Mouse (Mus musculus): ENCODE measurements at regions not wholly inside any gene's neighbourhood (a gene's known extent, or its start where the extent isn't known, plus 50 kb on each side); places are given as distances from the start of the nearest gene placed in this dataset.

DNA sequence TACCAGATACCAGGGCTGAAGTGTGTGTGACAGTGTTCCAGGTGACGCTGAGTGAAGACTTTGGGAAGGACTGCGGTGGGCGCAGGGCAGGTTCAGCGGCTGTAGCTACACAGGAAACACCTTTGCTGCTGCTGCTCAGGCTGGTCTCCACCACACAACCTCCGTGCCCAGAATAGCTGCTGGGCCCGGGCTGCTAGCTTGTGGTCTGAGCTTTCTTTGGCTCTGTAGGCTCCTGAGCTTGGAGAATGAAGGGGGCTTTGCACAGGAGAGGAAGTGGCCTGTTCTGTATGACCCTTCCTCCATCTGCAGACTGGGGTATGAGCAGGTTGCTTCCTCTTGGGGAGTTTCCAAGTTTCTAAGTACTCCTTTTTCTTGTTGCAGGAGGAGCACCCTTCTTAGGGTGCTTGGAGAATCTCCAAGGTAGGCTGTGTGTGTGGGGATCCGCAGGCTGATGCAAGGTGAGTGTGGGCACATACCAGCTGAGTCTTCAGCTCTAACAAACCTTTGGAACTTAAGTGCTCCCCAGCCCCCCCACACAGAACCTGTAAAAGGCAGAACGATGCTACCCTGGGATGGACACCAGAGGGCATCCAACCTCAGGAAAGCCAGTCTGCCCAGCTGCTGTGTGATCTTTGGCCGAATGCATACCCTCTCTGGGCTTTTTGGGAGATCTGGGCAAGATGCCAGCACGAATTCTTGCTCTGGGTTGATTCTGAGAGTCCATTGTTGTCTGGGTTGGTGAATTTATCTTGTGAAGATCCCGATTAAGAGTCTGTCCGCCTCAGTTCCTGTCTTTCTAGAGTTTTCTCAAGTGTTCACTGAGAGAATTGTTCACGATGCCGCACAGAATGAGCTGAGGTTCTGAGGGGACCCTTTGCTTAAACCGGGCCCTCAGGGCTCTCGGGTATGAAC lies 136.6 kb downstream of the Mn1 start:
- TF ChIP-seq CTCF (IDR thresholded peaks at IDR 0.05): peak; percentile 37
- TF ChIP-seq EP300 (IDR thresholded peaks at IDR 0.05): no peak

Measured in lung, postnatal 0 days (tissue).